Mouse (Mus musculus) kidney, embryonic 14.5 days (tissue): ENCODE measurements around the gene Wbp11. TPM values are rescaled to one million over a fixed set of nuclear protein-coding genes. Genes with fewer than 3 reads are reported as not detected.

Experiments used
- microRNA-seq: library from miRNA; unstranded; fragments of <30 nt; microRNA quantifications from one replicate; pipeline ENCODE4, GENCODE M21; 2016
- polyA plus RNA-seq: library from polyadenylated mRNA; unstranded; fragments of >200 nt; fragmentation: Nextera tagmentation; extraction: Ambion mirVana; gene quantifications from 2 replicates; pipeline ENCODE4 v1.2.1, GENCODE M21; 2014

The Wbp11 gene
- polyA plus RNA-seq, 1 experiment from 2014 or later = 136 TPM

Small RNA genes within 50 kb of the gene (microRNA-seq; reads per million reads assigned to microRNA genes)
- not detected for gene Gm44364

Other genes with a start within 250 kb of the Wbp11 start
- gene Plbd1, start 166.3 kb downstream of the Wbp11 start, polyA plus RNA-seq = 2.7 and 4.0 TPM in 2 replicates
- 0.10 TPM in 1 of 2 replicates, not detected in the other for gene Gucy2c, start 46.5 kb downstream of the Wbp11 start, polyA plus RNA-seq
- 1.2 and 2.3 TPM in 2 replicates for gene Hist4h4, start 23.8 kb downstream of the Wbp11 start, polyA plus RNA-seq
- gene H2afj, start 20.0 kb downstream of the Wbp11 start, polyA plus RNA-seq = 96.0 and 104 TPM in 2 replicates
- gene BC049715, start 607 bp downstream of the Wbp11 start, polyA plus RNA-seq = 1.7 and 1.9 TPM in 2 replicates
- 1.1 and 1.4 TPM in 2 replicates for gene Smco3, start 7.2 kb upstream of the Wbp11 start, polyA plus RNA-seq
- 1.7 and 2.2 TPM in 2 replicates for gene Art4, start 29.5 kb upstream of the Wbp11 start, polyA plus RNA-seq
- 168 and 215 TPM in 2 replicates for gene Mgp, start 47.6 kb upstream of the Wbp11 start, polyA plus RNA-seq
- 0.22 and 0.31 TPM in 2 replicates for gene Erp27, start 93.9 kb upstream of the Wbp11 start, polyA plus RNA-seq
- 0.11 and 0.81 TPM in 2 replicates for gene Pde6h, start 95.6 kb upstream of the Wbp11 start, polyA plus RNA-seq
- 60.4 and 65.6 TPM in 2 replicates for gene Arhgdib, start 113.7 kb upstream of the Wbp11 start, polyA plus RNA-seq